Mouse (Mus musculus) stomach, postnatal 0 days (tissue): ENCODE measurements around the gene Stx17.

Experiments
- CTCF ChIP-seq: IDR thresholded peaks from 2 replicates; pipeline ENCODE4 v1.5.1; 2016; ENCODE audit warnings: antibody characterized with exemption, low read depth, mild to moderate bottlenecking, moderate library complexity
- EP300 ChIP-seq: optimal IDR thresholded peaks from 2 replicates; pipeline ENCODE3; 2016; ENCODE audit warnings: antibody characterized with exemption

DNA sequence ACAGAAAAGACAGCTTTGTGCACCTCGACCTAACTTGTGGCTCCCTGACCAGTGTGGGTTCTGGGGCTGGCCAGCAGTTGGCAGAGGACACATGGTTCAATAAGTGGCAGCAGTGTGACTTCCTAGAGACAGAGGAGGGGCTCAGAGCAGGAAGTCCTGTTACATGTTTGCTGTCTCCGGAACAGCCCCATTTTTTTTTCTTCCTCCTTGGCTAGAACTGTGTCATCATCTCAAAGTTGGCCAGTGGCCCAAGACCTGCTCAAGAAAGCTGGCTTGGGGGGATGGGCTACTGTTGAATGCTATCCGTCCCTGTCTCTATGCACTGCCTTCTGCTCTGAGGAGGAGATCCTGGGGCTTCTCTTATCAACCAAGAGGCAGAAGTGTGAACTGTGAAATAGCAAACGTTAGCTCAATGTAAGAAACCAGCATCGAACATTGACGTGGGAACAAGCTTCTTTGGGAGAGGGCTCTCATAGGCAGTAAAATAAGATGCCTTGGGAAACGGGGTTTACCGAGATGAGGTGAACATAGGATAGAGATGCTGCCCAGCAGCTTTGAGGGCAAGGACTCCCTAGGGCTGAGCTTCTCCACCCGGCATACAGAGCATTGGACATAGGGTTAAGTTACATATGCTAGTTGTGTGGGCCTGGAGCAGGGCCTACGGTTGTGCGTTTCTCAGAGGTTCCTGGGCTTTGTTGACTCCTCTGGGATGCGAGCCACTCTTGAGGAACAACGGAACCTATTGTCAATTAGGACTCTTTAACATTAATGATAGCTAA, 47.8 kb upstream of the Stx17 start:
- TF ChIP-seq CTCF (no peak), EP300 (no peak)
